Mouse (Mus musculus) kidney, postnatal 10 days (tissue): ENCODE results near the gene Fam129c.

ENCODE experiments used
- DNase-seq: peaks from one replicate; pipeline ENCODE4 v3.0.0; 2021; ENCODE audit warnings: mixed read lengths

The Fam129c gene

GRCm38 (mm10) chr8:71597451-71597850, at the start of gene Fam129c:
TSS of gene Fam129c (plus strand) at chr8:71597648.
- no peak for DNase-seq

GRCm38 (mm10) chr8:71550754-71551153, 46.7 kb upstream of the Fam129c start:
- DNase-seq = no peak

- DNase-seq = no peak
Measured at GRCm38 (mm10) chr8:71552770-71553169, 44.7 kb upstream of the Fam129c start.

- no peak for DNase-seq
Measured at GRCm38 (mm10) chr8:71554001-71554400, 43.4 kb upstream of the Fam129c start.

GRCm38 (mm10) chr8:71554644-71555043, 42.8 kb upstream of the Fam129c start:
- no peak for DNase-seq

GRCm38 (mm10) chr8:71558071-71558957, 39.1 kb upstream of the Fam129c start, which contains the start of gene Tmem221:
TSS of gene Tmem221 (minus strand) at chr8:71558871.
- DNase-seq = no peak

- peak; percentile 89 for DNase-seq
Measured at GRCm38 (mm10) chr8:71558958-71559690, 38.3 kb upstream of the Fam129c start.

- DNase-seq = no peak
Measured at GRCm38 (mm10) chr8:71560071-71560470, 37.4 kb upstream of the Fam129c start.

GRCm38 (mm10) chr8:71560765-71561164, 36.7 kb upstream of the Fam129c start:
- no peak for DNase-seq

GRCm38 (mm10) chr8:71561401-71561800, 36.0 kb upstream of the Fam129c start:
- peak; percentile 77 for DNase-seq

- DNase-seq = peak; percentile 89
Measured at GRCm38 (mm10) chr8:71562751-71563150, 34.7 kb upstream of the Fam129c start.

- no peak for DNase-seq
Measured at GRCm38 (mm10) chr8:71563992-71564391, 33.5 kb upstream of the Fam129c start.

- DNase-seq = no peak
Measured at GRCm38 (mm10) chr8:71566501-71566900, 30.9 kb upstream of the Fam129c start, which contains the start of gene Nxnl1. TSS of gene Nxnl1 (minus strand) at chr8:71566601.

- DNase-seq = no peak
Measured at GRCm38 (mm10) chr8:71567587-71567986, 29.9 kb upstream of the Fam129c start.

GRCm38 (mm10) chr8:71568387-71568937, 29.0 kb upstream of the Fam129c start, which contains the start of gene Slc27a1:
TSS of gene Slc27a1 (plus strand) at chr8:71568882.
- DNase-seq = peak; percentile 88

- no peak for DNase-seq
Measured at GRCm38 (mm10) chr8:71568941-71569340, 28.5 kb upstream of the Fam129c start.

- peak; percentile 93 for DNase-seq
Measured at GRCm38 (mm10) chr8:71569366-71570290, 27.8 kb upstream of the Fam129c start.

GRCm38 (mm10) chr8:71570291-71570954, 27.0 kb upstream of the Fam129c start:
- peak; percentile 98 for DNase-seq

GRCm38 (mm10) chr8:71572077-71572476, 25.4 kb upstream of the Fam129c start:
- no peak for DNase-seq

- peak; percentile 74 for DNase-seq
Measured at GRCm38 (mm10) chr8:71572847-71573633, 24.4 kb upstream of the Fam129c start.

- no peak for DNase-seq
Measured at GRCm38 (mm10) chr8:71574426-71574825, 23.0 kb upstream of the Fam129c start.
